Mouse (Mus musculus) liver, embryonic 15.5 days (tissue): ENCODE measurements at regions not wholly inside any gene's neighbourhood (a gene's known extent, or its start where the extent isn't known, plus 50 kb on each side); places are given as distances from the start of the nearest gene placed in this dataset.
A peak's percentile ranks its signal among the peaks of the same experiment; 100 is the strongest.

Experiments
- ATAC-seq: fragments of 200-750 bp; cut with Nextera tagmentation; 2 replicates; pipeline ENCODE4 v1.8.0; 2017; ENCODE audit warnings: moderate number of reproducible peaks, mild to moderate bottlenecking, moderate library complexity; ENCODE audit not compliant: insufficient read depth
- H3K27ac ChIP-seq: fragments of 300-500 bp; sonication (generic); replicated peaks from 2 replicates; pipeline ENCODE4 v1.5.1; 2015; ENCODE audit warnings: mild to moderate bottlenecking, inconsistent platforms
- H3K27me3 ChIP-seq: fragments of 300-500 bp; sonication (generic); 2 replicates; pipeline ENCODE4 v1.6.1; 2015; ENCODE audit warnings: mild to moderate bottlenecking, inconsistent platforms
- H3K36me3 ChIP-seq: fragments of 300-500 bp; sonication (generic); replicated peaks from 2 replicates; pipeline ENCODE4 v1.6.1; 2015; ENCODE audit warnings: moderate library complexity, mild to moderate bottlenecking, inconsistent platforms
- H3K4me1 ChIP-seq: fragments of 300-500 bp; sonication (generic); replicated peaks from 2 replicates; pipeline ENCODE4 v1.6.1; 2015; ENCODE audit warnings: inconsistent platforms
- H3K4me2 ChIP-seq: fragments of 300-500 bp; sonication (generic); 2 replicates; pipeline ENCODE4 v1.6.1; 2015; ENCODE audit warnings: moderate library complexity, mild to moderate bottlenecking, inconsistent platforms
- H3K4me3 ChIP-seq: fragments of 300-500 bp; sonication (generic); replicated peaks from 2 replicates; pipeline ENCODE4 v1.5.1; 2015; ENCODE audit warnings: mild to moderate bottlenecking, inconsistent platforms
- H3K9ac ChIP-seq: fragments of 300-500 bp; sonication (generic); 2 replicates; pipeline ENCODE4 v1.6.1; 2015; ENCODE audit warnings: moderate library complexity, mild to moderate bottlenecking, inconsistent platforms
- H3K9me3 ChIP-seq: fragments of 300-500 bp; sonication (generic); replicated peaks from 2 replicates; pipeline ENCODE4 v1.6.1; 2016; ENCODE audit warnings: inconsistent platforms
- WGBS: fragments of 180-500 bp; shearing (Covaris S2); methylation state at CpG from one replicate; pipeline ENCODE4 v1.1.7; 2015; ENCODE audit warnings: mixed read lengths; ENCODE audit not compliant: insufficient replicate concordance; 5-methylcytosine and 5-hydroxymethylcytosine counted together

DNA sequence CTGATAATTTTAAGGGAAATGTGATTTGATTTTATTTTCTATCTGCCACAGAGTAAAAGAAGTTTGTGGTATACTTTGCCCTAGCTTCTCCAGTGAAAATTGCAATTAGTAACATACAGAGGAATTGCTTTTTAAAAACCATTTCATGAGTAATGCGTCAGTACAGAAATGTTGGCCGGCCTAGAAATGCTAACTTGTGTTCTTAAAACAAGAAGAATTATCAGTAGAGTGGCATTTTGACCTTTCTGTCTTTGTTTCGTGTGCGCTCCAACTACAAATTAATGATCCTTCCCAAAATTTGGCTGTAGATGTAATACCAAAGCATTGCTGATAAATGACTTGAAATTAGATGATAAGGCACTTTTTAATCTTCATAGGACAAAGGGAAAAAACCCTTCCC lies 99.7 kb upstream of the Paip1 start:
- H3K4me2 ChIP-seq = no peak overlapping the region
- H3K4me1 ChIP-seq = no peaks in the 10 kb centered on the region
- 0 out of 2 replicates have a peak, but pooled peaks cover 1% of the 10 kb centered on the region for H3K36me3 ChIP-seq
- no peak overlapping the region for H3K4me3 ChIP-seq
- H3K27me3 ChIP-seq = no peaks in the 10 kb centered on the region
- ATAC-seq = no peak
- no peak overlapping the region for H3K27ac ChIP-seq
- no peaks in the 10 kb centered on the region for H3K9me3 ChIP-seq
- H3K9ac ChIP-seq = no peak overlapping the region
- 69% methylated on average over 4 of the region's 4 CpGs for WGBS

DNA sequence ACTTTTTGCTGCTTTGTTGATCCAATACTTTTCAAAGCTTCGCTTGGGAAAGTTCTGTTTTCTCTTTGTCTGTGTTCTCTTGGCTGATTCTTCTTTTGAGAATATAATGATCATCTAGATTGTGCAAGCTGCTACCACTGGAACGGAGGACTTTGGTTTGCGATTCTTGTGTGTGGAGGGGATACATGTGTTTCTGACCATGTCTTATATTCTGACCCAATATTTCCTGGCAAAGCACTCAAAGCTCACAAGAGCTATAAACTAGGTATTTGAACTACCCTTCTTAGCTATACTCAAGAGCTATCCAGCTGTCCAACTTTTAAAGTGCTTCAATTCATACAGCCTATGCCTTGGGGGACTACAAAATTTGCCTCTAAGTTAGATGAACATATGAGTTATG lies 96.6 kb upstream of the Paip1 start:
- H3K4me3 ChIP-seq = no peak overlapping the region
- no peak overlapping the region for H3K9ac ChIP-seq
- no peak for ATAC-seq
- H3K27ac ChIP-seq = no peak overlapping the region
- peaks cover 5% of the 10 kb centered on the region; the same call in 1 of the 2 replicates for H3K36me3 ChIP-seq
- 73% methylated on average over 3 of the region's 3 CpGs for WGBS
- no peaks in the 10 kb centered on the region for H3K9me3 ChIP-seq
- H3K4me2 ChIP-seq = no peak overlapping the region
- H3K27me3 ChIP-seq = no peaks in the 10 kb centered on the region
- no peaks in the 10 kb centered on the region for H3K4me1 ChIP-seq

DNA sequence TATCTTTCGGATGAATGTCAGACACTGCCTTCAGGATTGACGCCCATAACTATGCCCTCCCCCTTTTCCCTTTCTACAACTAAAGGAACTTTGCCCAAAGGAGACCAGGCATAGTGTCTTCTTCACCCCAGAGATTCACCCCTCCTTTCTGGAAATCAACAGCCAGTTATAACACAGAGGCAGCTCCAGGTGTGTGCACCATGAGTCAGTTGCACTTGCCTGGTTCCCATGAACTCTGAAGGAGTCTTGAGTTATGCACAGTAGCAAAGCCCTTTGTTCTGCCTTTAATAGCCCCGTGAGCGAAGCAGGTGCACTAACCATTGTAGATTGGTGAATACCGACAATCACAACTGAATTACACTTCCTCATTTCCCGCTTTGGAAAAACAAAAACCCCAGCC lies 94.5 kb upstream of the Paip1 start:
- WGBS = 67% methylated on average over 6 of the region's 6 CpGs
- Histone ChIP-seq H3K27ac (no peak overlapping the region), H3K9ac (no peak overlapping the region), H3K4me3 (no peak overlapping the region), H3K27me3 (no peaks in the 10 kb centered on the region), H3K9me3 (no peaks in the 10 kb centered on the region), H3K36me3 (peaks cover 5% of the 10 kb centered on the region; the same call in 1 of the 2 replicates), H3K4me2 (no peak overlapping the region), H3K4me1 (no peaks in the 10 kb centered on the region)
- ATAC-seq = no peak

DNA sequence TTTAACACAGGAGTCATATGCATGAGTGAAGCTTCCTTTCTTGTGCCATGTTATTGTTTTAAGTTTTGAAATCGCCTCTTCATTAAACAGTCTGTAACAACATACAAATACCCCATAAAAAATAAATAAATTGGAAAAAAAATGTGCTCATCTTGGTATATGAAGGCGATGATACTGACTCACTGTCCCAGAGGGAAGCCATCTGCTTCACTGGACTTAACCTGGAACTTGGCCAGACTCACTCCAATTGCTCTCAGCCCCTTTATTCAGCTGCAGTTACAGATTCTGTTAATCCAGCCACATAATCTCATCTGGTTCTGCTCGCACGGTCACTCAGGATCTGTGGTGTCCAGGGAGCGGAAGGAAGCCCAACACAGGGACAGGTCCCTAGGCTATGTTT lies 90.5 kb upstream of the Paip1 start:
- Histone ChIP-seq H3K27ac (no peak overlapping the region), H3K27me3 (no peaks in the 10 kb centered on the region), H3K4me3 (no peak overlapping the region), H3K9ac (no peak overlapping the region), H3K4me2 (no peak overlapping the region), H3K36me3 (peaks cover 5% of the 10 kb centered on the region; the same call in 1 of the 2 replicates), H3K4me1 (no peaks in the 10 kb centered on the region), H3K9me3 (no peaks in the 10 kb centered on the region)
- no peak for ATAC-seq
- 79% methylated on average over 5 of the region's 5 CpGs for WGBS

DNA sequence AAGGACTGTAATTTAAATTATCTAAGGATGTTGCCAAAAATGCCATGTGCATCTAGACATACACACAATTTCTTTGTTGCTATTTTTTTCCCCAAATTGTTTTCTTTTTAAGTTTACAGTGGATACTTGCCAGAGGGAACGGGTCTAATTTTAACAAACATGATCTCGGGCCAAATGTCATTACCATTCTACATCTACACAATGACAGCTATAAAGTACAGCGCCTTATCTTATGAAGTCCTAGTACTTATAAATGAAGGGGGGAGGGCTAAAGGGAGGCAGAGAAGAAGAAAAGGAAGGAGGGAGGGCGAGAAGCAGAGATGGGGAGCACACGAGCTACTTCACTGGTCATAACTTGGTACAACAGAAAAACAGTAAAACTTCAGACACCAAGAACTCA lies 89.4 kb upstream of the Paip1 start:
- 57% methylated on average over 5 of the region's 5 CpGs for WGBS
- no peak overlapping the region for H3K4me2 ChIP-seq
- H3K4me3 ChIP-seq = no peak overlapping the region
- H3K9me3 ChIP-seq = no peaks in the 10 kb centered on the region
- no peak overlapping the region for H3K27ac ChIP-seq
- H3K9ac ChIP-seq = no peak overlapping the region
- ATAC-seq = no peak
- H3K4me1 ChIP-seq = no peaks in the 10 kb centered on the region
- H3K36me3 ChIP-seq = peaks cover under 1% of the 10 kb centered on the region; the same call in 1 of the 2 replicates
- no peaks in the 10 kb centered on the region for H3K27me3 ChIP-seq

DNA sequence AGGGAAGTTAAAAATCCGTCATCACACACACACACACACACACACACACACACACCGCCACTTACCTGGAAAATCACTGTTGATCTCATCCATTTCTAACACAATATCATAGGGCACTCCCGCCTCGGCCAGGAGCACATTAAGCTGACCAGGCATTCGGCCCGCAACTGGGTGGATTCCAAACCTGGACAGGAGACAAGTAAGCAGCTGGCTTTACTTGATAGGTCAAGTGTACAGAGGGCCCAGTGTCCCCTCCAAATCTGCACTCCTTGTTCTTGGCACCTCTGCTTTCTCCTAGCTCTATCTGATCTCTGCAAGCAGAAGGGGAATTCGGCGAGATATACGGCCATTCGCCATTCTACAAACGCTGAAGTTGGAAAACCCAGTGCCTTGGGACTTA lies 88.6 kb upstream of the Paip1 start:
- H3K4me3 ChIP-seq = no peak overlapping the region
- no peaks in the 10 kb centered on the region for H3K9me3 ChIP-seq
- H3K27ac ChIP-seq = no peak overlapping the region
- WGBS = 80% methylated on average over 11 of the region's 11 CpGs
- no peaks in the 10 kb centered on the region; the same call in 1 of the 2 replicates for H3K36me3 ChIP-seq
- H3K4me1 ChIP-seq = no peaks in the 10 kb centered on the region
- no peaks in the 10 kb centered on the region for H3K27me3 ChIP-seq
- H3K9ac ChIP-seq = no peak overlapping the region
- H3K4me2 ChIP-seq = no peak overlapping the region
- ATAC-seq = no peak

DNA sequence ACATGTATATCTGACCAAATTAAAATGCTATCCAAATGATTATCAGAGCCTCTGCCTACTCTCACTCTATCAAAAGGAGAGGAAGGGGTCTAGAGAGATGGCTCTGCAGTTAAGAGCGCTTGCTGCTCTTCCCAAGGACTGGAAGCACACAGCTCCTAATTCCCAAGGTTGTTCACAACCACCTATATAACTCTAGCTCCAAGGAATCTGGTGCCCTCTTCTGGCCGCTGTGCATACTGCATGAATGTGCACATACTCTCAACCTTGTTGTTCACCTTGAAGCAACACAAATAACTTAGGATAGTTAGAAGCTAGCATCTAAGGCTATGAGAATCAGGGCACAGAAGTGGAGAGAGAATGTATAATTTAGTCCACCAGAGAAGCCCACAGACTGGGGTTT lies 86.6 kb upstream of the Paip1 start:
- H3K9me3 ChIP-seq = no peaks in the 10 kb centered on the region
- no peak overlapping the region for H3K4me3 ChIP-seq
- WGBS = 24% methylated on average over 2 of the region's 2 CpGs
- peak; percentile 47; the same call in 1 of the 2 replicates for ATAC-seq
- H3K27me3 ChIP-seq = no peaks in the 10 kb centered on the region
- H3K4me1 ChIP-seq = no peaks in the 10 kb centered on the region
- no peak overlapping the region for H3K9ac ChIP-seq
- H3K36me3 ChIP-seq = no peaks in the 10 kb centered on the region
- H3K4me2 ChIP-seq = no peak overlapping the region
- no peak overlapping the region for H3K27ac ChIP-seq

DNA sequence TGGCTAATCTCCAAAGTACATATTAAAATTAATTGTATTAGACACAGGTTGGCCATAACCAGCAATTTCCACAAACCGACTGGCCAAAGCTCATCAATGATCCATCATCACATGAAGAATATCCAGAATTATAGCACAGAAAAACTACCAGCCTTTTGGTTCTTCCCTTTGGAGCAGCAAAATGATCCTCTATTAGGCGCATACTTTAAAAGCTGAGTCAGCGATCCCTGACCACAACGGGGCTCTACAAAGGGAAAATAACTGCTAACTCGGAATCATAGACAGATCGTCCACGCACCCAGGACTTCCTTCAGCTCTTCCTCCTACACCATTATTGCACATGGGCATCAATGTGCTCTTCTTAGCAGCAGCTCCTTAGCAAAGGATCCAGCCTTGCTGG lies 85.6 kb upstream of the Paip1 start:
- H3K36me3 ChIP-seq = no peaks in the 10 kb centered on the region

DNA sequence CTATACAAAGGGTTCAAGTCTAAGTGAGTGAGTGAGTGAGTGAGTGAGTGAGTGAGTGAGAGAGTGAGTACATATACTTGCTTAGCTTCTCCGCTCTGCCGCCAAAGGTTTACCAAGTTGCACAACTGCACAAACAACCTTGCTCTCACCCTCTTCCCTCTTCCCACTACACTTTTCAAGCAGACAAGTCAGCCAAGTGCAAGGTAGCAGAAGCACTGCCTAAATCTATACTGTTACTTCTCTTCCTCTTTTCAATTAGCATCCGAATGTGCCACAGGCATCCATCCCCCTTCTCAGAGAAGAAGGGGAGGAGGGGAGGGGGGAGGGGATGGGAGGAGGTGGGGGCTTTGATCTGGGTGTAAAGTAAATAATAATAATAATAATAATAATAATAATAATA lies 80.4 kb upstream of the Paip1 start:
- no peak for ATAC-seq
- no peak overlapping the region for H3K9ac ChIP-seq
- H3K9me3 ChIP-seq = no peaks in the 10 kb centered on the region
- H3K4me1 ChIP-seq = no peaks in the 10 kb centered on the region
- H3K27me3 ChIP-seq = no peaks in the 10 kb centered on the region
- H3K4me3 ChIP-seq = no peak overlapping the region
- H3K4me2 ChIP-seq = no peak overlapping the region
- H3K36me3 ChIP-seq = peaks cover 4% of the 10 kb centered on the region; the same call in 1 of the 2 replicates
- H3K27ac ChIP-seq = no peak overlapping the region
- WGBS = 67% methylated on average over 3 of the region's 3 CpGs

More for the DNA sequence above, 85.6 kb upstream of the Paip1 start:
- no peaks in the 10 kb centered on the region for H3K27me3 ChIP-seq
- no peaks in the 10 kb centered on the region for H3K4me1 ChIP-seq
- H3K9me3 ChIP-seq = no peaks in the 10 kb centered on the region
- H3K27ac ChIP-seq = no peak overlapping the region
- WGBS = 66% methylated on average over 7 of the region's 7 CpGs
- no peak for ATAC-seq
- H3K9ac ChIP-seq = no peak overlapping the region
- H3K4me2 ChIP-seq = no peak overlapping the region
- H3K4me3 ChIP-seq = no peak overlapping the region

DNA sequence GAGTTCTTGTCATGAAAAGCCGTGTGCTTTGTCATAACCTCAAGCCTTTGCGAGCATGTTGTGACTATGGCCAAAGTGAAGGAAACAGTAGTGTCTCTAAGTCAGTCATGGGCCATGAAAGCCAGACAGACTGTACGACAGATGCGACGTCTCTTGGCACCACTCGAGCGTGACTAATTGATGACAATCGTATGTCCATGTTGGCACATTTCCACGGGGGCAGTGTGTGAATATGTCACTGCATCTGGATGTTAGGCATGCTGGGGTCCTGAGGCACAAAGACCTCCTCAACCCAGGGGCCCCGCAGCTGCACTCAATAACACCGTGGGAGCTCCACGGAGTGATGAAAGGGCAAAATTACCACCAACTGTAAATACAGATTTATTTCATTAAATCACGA lies 77.1 kb upstream of the Paip1 start:
- Histone ChIP-seq H3K36me3 (peaks cover 20% of the 10 kb centered on the region), H3K4me3 (no peak overlapping the region), H3K4me1 (no peaks in the 10 kb centered on the region), H3K9ac (no peak overlapping the region), H3K27me3 (no peaks in the 10 kb centered on the region), H3K9me3 (no peaks in the 10 kb centered on the region), H3K27ac (no peak overlapping the region), H3K4me2 (no peak overlapping the region)
- 80% methylated on average over 13 of the region's 13 CpGs for WGBS
- no peak for ATAC-seq

DNA sequence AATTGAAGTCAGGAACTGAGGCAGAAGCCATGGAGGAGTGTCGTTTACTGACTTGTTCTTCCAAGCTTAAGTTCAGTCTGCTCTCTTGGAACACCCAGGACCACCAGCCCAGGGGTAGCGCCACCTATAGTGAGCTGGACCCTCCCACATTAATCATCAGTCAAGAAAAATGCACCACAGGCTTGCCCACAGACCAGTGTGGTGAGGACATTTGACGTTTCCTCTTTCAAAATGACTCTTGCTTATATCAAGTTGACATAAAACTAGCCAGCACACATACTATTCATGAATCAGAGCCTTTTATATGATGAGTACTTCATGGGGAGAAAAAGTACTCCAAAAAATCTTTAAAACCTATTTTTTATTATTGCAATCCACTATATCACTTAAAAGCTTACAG lies 69.7 kb upstream of the Paip1 start:
- H3K27ac ChIP-seq = no peak overlapping the region
- ATAC-seq = no peak
- H3K4me1 ChIP-seq = no peaks in the 10 kb centered on the region
- no peaks in the 10 kb centered on the region for H3K9me3 ChIP-seq
- peaks cover 27% of the 10 kb centered on the region for H3K36me3 ChIP-seq
- no peak overlapping the region for H3K4me2 ChIP-seq
- H3K9ac ChIP-seq = no peak overlapping the region
- H3K4me3 ChIP-seq = no peak overlapping the region
- no peaks in the 10 kb centered on the region for H3K27me3 ChIP-seq
- 56% methylated on average over 3 of the region's 3 CpGs for WGBS

DNA sequence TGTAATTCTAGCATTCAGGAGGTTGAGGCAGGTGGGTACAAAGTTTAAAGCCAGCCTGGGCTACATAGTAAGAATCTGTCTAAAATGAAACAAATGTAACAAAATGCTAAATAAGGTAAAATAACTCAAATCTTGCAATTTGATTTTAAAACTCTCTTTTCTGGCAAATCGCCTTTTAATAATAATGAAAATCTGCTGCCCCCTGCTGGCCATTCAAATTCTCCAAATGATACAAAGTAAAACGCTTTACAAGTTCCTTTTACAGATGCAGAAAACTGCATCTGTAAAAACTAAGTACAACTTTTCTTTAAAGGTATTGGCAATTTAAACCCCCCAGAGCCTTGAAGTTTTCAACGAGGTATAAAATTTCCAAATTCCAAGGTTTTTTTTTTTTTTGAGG lies 65.0 kb upstream of the Paip1 start:
- Histone ChIP-seq H3K27me3 (no peaks in the 10 kb centered on the region), H3K4me1 (no peaks in the 10 kb centered on the region), H3K4me3 (no peak overlapping the region), H3K4me2 (no peak overlapping the region), H3K27ac (no peak overlapping the region), H3K9ac (no peak overlapping the region), H3K9me3 (no peaks in the 10 kb centered on the region), H3K36me3 (peaks cover 7% of the 10 kb centered on the region)
- 39% methylated on average over 3 of the region's 3 CpGs for WGBS
- no peak for ATAC-seq
